Mouse (Mus musculus) left cerebral cortex, adult 9 months (tissue): ENCODE results near the gene Gm5150.
"Not testable (repeated sequence)": the region's sequence is repeated elsewhere in the genome, so short reads cannot be mapped to it uniquely, and the experiment has no call there.

Source experiments
- DNase-seq, 2 experiments: peaks; one replicate each; pipeline ENCODE4 v3.0.0; 2022; ENCODE audit warnings: low spot score in 2 of 2

The Gm5150 gene

GRCm38 (mm10) chr3:16006215-16006614, at the start of gene Gm5150:
TSS of gene Gm5150 (minus strand) at chr3:16006437.
- no peak for DNase-seq

GRCm38 (mm10) chr3:16051736-16052135, 45.5 kb upstream of the Gm5150 start:
- not testable (repeated sequence) for DNase-seq

GRCm38 (mm10) chr3:16047288-16047687, 41.1 kb upstream of the Gm5150 start:
- no peak for DNase-seq

- peak in 1 of 2 experiments; percentile 48 for DNase-seq
Observed at GRCm38 (mm10) chr3:16043315-16043714, 37.1 kb upstream of the Gm5150 start.

- peak; percentile 3 to 73 for DNase-seq
Observed at GRCm38 (mm10) chr3:16024988-16025387, 18.8 kb upstream of the Gm5150 start.

- DNase-seq: no peak
Observed at GRCm38 (mm10) chr3:16022214-16022613, 16.0 kb upstream of the Gm5150 start.

- not testable (repeated sequence) for DNase-seq
Observed at GRCm38 (mm10) chr3:16014456-16014855, 8.2 kb upstream of the Gm5150 start.

GRCm38 (mm10) chr3:16007827-16008226, 1.6 kb upstream of the Gm5150 start:
- no peak for DNase-seq

GRCm38 (mm10) chr3:16003890-16004633, 2.2 kb downstream of the Gm5150 start:
- no peak for DNase-seq

GRCm38 (mm10) chr3:15999479-15999878, 6.8 kb downstream of the Gm5150 start:
- DNase-seq: not testable (repeated sequence)

- no peak for DNase-seq
Observed at GRCm38 (mm10) chr3:15982216-15982615, 24.0 kb downstream of the Gm5150 start.

GRCm38 (mm10) chr3:15956921-15957320, 49.3 kb downstream of the Gm5150 start:
- DNase-seq: no peak
